Mouse (Mus musculus): ENCODE results near the gene Arfgap2. TPM values are rescaled to one million over a fixed set of nuclear protein-coding genes. Genes with fewer than 3 reads are reported as not detected.

Gene Arfgap2
- total and polyA plus RNA-seq, 3 experiments = 55.1 to 77.6 (median 57.0) TPM

GRCm38 (mm10) chr2:91236601-91237510 lies 27.9 kb upstream of the Arfgap2 start, which contains the start of gene Ddb2:
TSS of gene Ddb2 (minus strand) at chr2:91236982.
- H3K27ac ChIP-seq (ENCODE audit: insufficient read depth, low read depth) = peak within 1 kb of the TSS; percentile 89
- H3K79me2 ChIP-seq (replicated peaks; ENCODE audit: control insufficient read depth, extremely low read depth, insufficient read depth, poor library complexity, severe bottlenecking) = no peaks in the 10 kb centered on the region; the same call in 1 of the 2 replicates
- peaks cover 15 to 24% of the 10 kb centered on the region in 2 experiments for H3K36me3 ChIP-seq (replicated peaks in 1 of 2; ENCODE audit: control insufficient read depth in 1 of 2, insufficient read depth in 1 of 2, low read length in 1 of 2)
- peak within 1 kb of the TSS; percentile 77 for H3K4me2 ChIP-seq (ENCODE audit: insufficient read depth, low read depth, poor library complexity, severe bottlenecking)
- H3K27me3 ChIP-seq (replicated peaks) = no peaks in the 10 kb centered on the region
- no peaks in the 10 kb centered on the region for H3K9me3 ChIP-seq (replicated peaks; ENCODE audit: low read length)
- peak within 1 kb of the TSS; percentile 84 for H3K9ac ChIP-seq (ENCODE audit: insufficient read depth, low read depth)
- peak within 1 kb of the TSS; percentile 74 to 94 (median 85) for H3K4me3 ChIP-seq (replicated peaks in 1 of 3; ENCODE audit: low read depth in 2 of 3, low read length in 2 of 3, poor library complexity in 1 of 3)
- DNase-seq (ENCODE audit: extremely low read depth) = peak; percentile 97
- dilution Hi-C loops (cut with MboI; ENCODE audit: extremely low pct_ligation_motif_present, extremely low pct_unique_long_range_greater_than_20kb, low sequenced_read_pairs) = no loop called here
- H3K4me1 ChIP-seq (ENCODE audit: control insufficient read depth in 1 of 2, insufficient read depth in 2 of 2) = peaks cover 0 to 7% of the 10 kb centered on the region in 2 experiments; a peak in 2 of 4 replicates
- in situ Hi-C loops (cut with MboI; ENCODE audit: low pct_ligation_motif_present, low pct_unique_long_range_greater_than_20kb, low sequenced_read_pairs) = no loop called here
- no peak for TF ChIP-seq USF2 (conservative IDR thresholded peaks at IDR 0.05; ENCODE audit: low read depth, low read length)
- TF ChIP-seq SIN3A (IDR thresholded peaks at IDR 0.05; ENCODE audit: low read length) = peak; percentile 71
- peak; percentile 37; the same call in 1 of the 2 replicates for TF ChIP-seq BHLHE40 (IDR thresholded peaks at IDR 0.05; ENCODE audit: low read depth, low read length)
- 0 out of 2 replicates have a peak, but pooled peaks have one; percentile 27 for TF ChIP-seq ETS1 (conservative IDR thresholded peaks at IDR 0.05; ENCODE audit: low read depth, low read length)
- TF ChIP-seq ZMIZ1 (IDR thresholded peaks at IDR 0.05; ENCODE audit: low read depth, low read length) = peak; percentile 76
- TF ChIP-seq NRF1 (IDR thresholded peaks at IDR 0.05; ENCODE audit: low read depth, low read length) = 0 out of 2 replicates have a peak, but pooled peaks have one; percentile 14
- TF ChIP-seq TCF12 (IDR thresholded peaks at IDR 0.05; ENCODE audit: low read depth, low read length) = peak; percentile 53; the same call in 1 of the 2 replicates
- no peak for TF ChIP-seq MAFK (IDR thresholded peaks at IDR 0.05; ENCODE audit: insufficient replicate concordance, low read length)
- TF ChIP-seq CHD1 (IDR thresholded peaks at IDR 0.05; ENCODE audit: low read depth, low read length) = no peak
- TF ChIP-seq NELFE (IDR thresholded peaks at IDR 0.05; ENCODE audit: low read depth, low read length) = peak; percentile 92
- TF ChIP-seq MYC (IDR thresholded peaks at IDR 0.05; ENCODE audit: low read depth, low read length) = peak; percentile 47; the same call in 1 of the 2 replicates
- peak; percentile 89 for TF ChIP-seq POLR2A (IDR thresholded peaks at IDR 0.05; ENCODE audit: low read depth, low read length)
- no peak for TF ChIP-seq PAX5 (IDR thresholded peaks at IDR 0.05; ENCODE audit: low read length)
- peak; percentile 41 for TF ChIP-seq MAX (IDR thresholded peaks at IDR 0.05; ENCODE audit: low read length)
- no peak for TF ChIP-seq SMC3 (IDR thresholded peaks at IDR 0.05; ENCODE audit: low read depth, low read length)
- no peak for TF ChIP-seq JUN (IDR thresholded peaks at IDR 0.05; ENCODE audit: insufficient read depth, low read depth, low read length)
- TF ChIP-seq CHD2 (IDR thresholded peaks at IDR 0.05; ENCODE audit: low read length) = 0 out of 2 replicates have a peak, but pooled peaks have one; percentile 14
- peak; percentile 88; the same call in 1 of the 2 replicates for TF ChIP-seq POLR2AphosphoS2 (IDR thresholded peaks at IDR 0.05; ENCODE audit: low read depth, low read length)
- TF ChIP-seq ZNF384 (IDR thresholded peaks at IDR 0.05; ENCODE audit: low read depth, low read length) = peak; percentile 40; the same call in 1 of the 2 replicates
- TF ChIP-seq USF1 (IDR thresholded peaks at IDR 0.05; ENCODE audit: low read depth, low read length) = no peak
- no peak for TF ChIP-seq IRF4 (IDR thresholded peaks at IDR 0.05; ENCODE audit: low read depth, low read length)
- TF ChIP-seq JUND (conservative IDR thresholded peaks at IDR 0.05; ENCODE audit: low read depth, low read length) = no peak
- TF ChIP-seq TBP (conservative IDR thresholded peaks at IDR 0.05; ENCODE audit: low read depth, low read length) = peak; percentile 61
- TF ChIP-seq MEF2A (IDR thresholded peaks at IDR 0.05; ENCODE audit: borderline replicate concordance, low read depth, low read length) = peak; percentile 28; the same call in 1 of the 2 replicates
- peak; percentile 98 for TF ChIP-seq MAZ (IDR thresholded peaks at IDR 0.05; ENCODE audit: low read depth, low read length)
- peak; percentile 77 for TF ChIP-seq HCFC1 (IDR thresholded peaks at IDR 0.05; ENCODE audit: low read depth, low read length)
- peak; percentile 80 for TF ChIP-seq ELF1 (IDR thresholded peaks at IDR 0.05; ENCODE audit: low read depth, low read length)
- TF ChIP-seq CTCF (conservative IDR thresholded peaks at IDR 0.05 in 1 of 2, IDR thresholded peaks at IDR 0.05 in 1 of 2; ENCODE audit: low read depth in 2 of 2, low read length in 2 of 2) = no peak
- no peak for TF ChIP-seq RCOR1 (conservative IDR thresholded peaks at IDR 0.05; ENCODE audit: low read depth, low read length)
- no peak; the same call in 1 of the 2 replicates for TF ChIP-seq RAD21 (IDR thresholded peaks at IDR 0.05; ENCODE audit: low read depth, low read length)
- no peak for TF ChIP-seq ZKSCAN1 (IDR thresholded peaks at IDR 0.05; ENCODE audit: borderline replicate concordance, low read depth, low read length)
- no peak for TF ChIP-seq UBTF (IDR thresholded peaks at IDR 0.05; ENCODE audit: low read depth, low read length)
- TF ChIP-seq GABPA (IDR thresholded peaks at IDR 0.05; ENCODE audit: insufficient replicate concordance, low read depth, low read length) = no peak
- no peak for TF ChIP-seq EP300 (IDR thresholded peaks at IDR 0.05; ENCODE audit: low read length)
- TF ChIP-seq MXI1 (IDR thresholded peaks at IDR 0.05; ENCODE audit: low read depth, low read length) = peak; percentile 52
- no peak for TF ChIP-seq ZC3H11A (IDR thresholded peaks at IDR 0.05; ENCODE audit: low read depth, low read length)
- peak; percentile 77; the same call in 1 of the 2 replicates for TF ChIP-seq E2F4 (IDR thresholded peaks at IDR 0.05; ENCODE audit: insufficient replicate concordance, low read depth, low read length)

All from CH12.LX (cell line).